Mouse (Mus musculus) adrenal gland, adult (tissue): Measurements from ENCODE around the gene Ago1.

Experiments used
- DNase-seq, 2 experiments: peaks; one replicate each; pipeline ENCODE4 v3.0.0; 2022 to 2023; ENCODE audit warnings: low spot score in 1 of 2; ENCODE audit not compliant: inconsistent age in 2 of 2

Gene Ago1

GRCm38 (mm10) chr4:126468285-126468901, at the start of gene Ago1:
TSS of gene Ago1 (minus strand) at chr4:126468583.
- peak; percentile 96 to 98 for DNase-seq

- no peak for DNase-seq
Observed at GRCm38 (mm10) chr4:126512308-126513066, 44.1 kb upstream of the Ago1 start.

- no peak for DNase-seq
Observed at GRCm38 (mm10) chr4:126511013-126511412, 42.6 kb upstream of the Ago1 start.

- DNase-seq = no peak
Observed at GRCm38 (mm10) chr4:126509072-126509471, 40.7 kb upstream of the Ago1 start.

GRCm38 (mm10) chr4:126508110-126508899, 39.9 kb upstream of the Ago1 start:
- DNase-seq = no peak

- DNase-seq = no peak
Observed at GRCm38 (mm10) chr4:126502977-126503309, 34.6 kb upstream of the Ago1 start.

- DNase-seq = peak in 1 of 2 experiments; percentile 25
Observed at GRCm38 (mm10) chr4:126502141-126502976, 34.0 kb upstream of the Ago1 start.

GRCm38 (mm10) chr4:126498601-126499000, 30.2 kb upstream of the Ago1 start:
- no peak for DNase-seq

- DNase-seq = no peak
Observed at GRCm38 (mm10) chr4:126496963-126497362, 28.6 kb upstream of the Ago1 start.

- DNase-seq = no peak
Observed at GRCm38 (mm10) chr4:126495942-126496790, 27.8 kb upstream of the Ago1 start.

- no peak for DNase-seq
Observed at GRCm38 (mm10) chr4:126495453-126495852, 27.1 kb upstream of the Ago1 start.

GRCm38 (mm10) chr4:126493416-126493815, 25.0 kb upstream of the Ago1 start:
- DNase-seq = no peak

GRCm38 (mm10) chr4:126491977-126492376, 23.6 kb upstream of the Ago1 start:
- DNase-seq = no peak

- no peak for DNase-seq
Observed at GRCm38 (mm10) chr4:126490726-126491125, 22.3 kb upstream of the Ago1 start.

GRCm38 (mm10) chr4:126489811-126490210, 21.4 kb upstream of the Ago1 start:
- no peak for DNase-seq

GRCm38 (mm10) chr4:126486217-126486616, 17.8 kb upstream of the Ago1 start:
- DNase-seq = no peak

GRCm38 (mm10) chr4:126485065-126485464, 16.7 kb upstream of the Ago1 start:
- no peak for DNase-seq

GRCm38 (mm10) chr4:126483874-126484273, 15.5 kb upstream of the Ago1 start:
- no peak for DNase-seq

GRCm38 (mm10) chr4:126482951-126483350, 14.6 kb upstream of the Ago1 start:
- no peak for DNase-seq

GRCm38 (mm10) chr4:126481461-126481860, 13.1 kb upstream of the Ago1 start:
- DNase-seq = no peak
